Mouse (Mus musculus) myocyte (in vitro differentiated cells): ENCODE results near the gene Trim68.
"Not testable (repeated sequence)": the region's sequence is repeated elsewhere in the genome, so short reads cannot be mapped to it uniquely, and the experiment has no call there.

Source experiments
- MYOD1 ChIP-seq, 3 experiments: IDR thresholded peaks; one replicate each; pipeline ENCODE4 v1.6.1; 2011; ENCODE audit warnings: control low read depth in 2 of 3, low read depth in 2 of 3, mild to moderate bottlenecking in 2 of 3, moderate library complexity in 1 of 3; ENCODE audit not compliant: insufficient read length in 2 of 3, control insufficient read depth in 1 of 3
- POLR2A ChIP-seq: IDR thresholded peaks from one replicate; pipeline ENCODE4 v1.6.1; 2011; ENCODE audit warnings: low read depth, mild to moderate bottlenecking, control low read depth, moderate library complexity; ENCODE audit not compliant: insufficient read length
- SRF ChIP-seq: IDR thresholded peaks from one replicate; pipeline ENCODE4 v1.6.1; 2011; ENCODE audit warnings: low read depth; ENCODE audit not compliant: control insufficient read depth, insufficient read length
- USF1 ChIP-seq: IDR thresholded peaks from one replicate; pipeline ENCODE4 v1.6.1; 2011; ENCODE audit warnings: low read depth, mild to moderate bottlenecking, control low read depth, moderate library complexity

DNA sequence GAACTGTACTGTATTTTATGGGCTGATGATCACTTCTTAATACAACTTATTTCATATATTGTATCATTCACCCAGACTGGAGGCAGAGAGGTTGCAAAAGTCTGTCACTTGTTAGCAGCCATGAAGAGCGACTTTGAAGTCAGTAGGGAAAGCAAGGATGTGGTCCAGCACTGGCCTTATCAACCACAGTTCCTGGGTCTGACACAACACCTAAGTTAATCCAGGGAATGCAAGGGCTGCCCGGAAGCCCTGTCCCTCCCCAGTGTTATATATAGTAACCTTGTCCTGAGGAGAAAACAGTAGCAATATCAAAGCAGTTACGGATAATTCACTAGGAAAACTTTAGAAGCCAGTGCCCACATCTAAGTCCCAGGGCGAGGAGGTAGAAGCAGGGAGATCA lies 42.2 kb downstream of the Trim68 start:
- not testable (repeated sequence) for TF ChIP-seq MYOD1 (IDR thresholded peaks at IDR 0.05; ENCODE audit: control insufficient read depth in 1 of 3, insufficient read length in 2 of 3, low read depth in 2 of 3); USF1; POLR2A; SRF
